Mouse (Mus musculus): ENCODE data around the gene Adgrd1.

DNA sequence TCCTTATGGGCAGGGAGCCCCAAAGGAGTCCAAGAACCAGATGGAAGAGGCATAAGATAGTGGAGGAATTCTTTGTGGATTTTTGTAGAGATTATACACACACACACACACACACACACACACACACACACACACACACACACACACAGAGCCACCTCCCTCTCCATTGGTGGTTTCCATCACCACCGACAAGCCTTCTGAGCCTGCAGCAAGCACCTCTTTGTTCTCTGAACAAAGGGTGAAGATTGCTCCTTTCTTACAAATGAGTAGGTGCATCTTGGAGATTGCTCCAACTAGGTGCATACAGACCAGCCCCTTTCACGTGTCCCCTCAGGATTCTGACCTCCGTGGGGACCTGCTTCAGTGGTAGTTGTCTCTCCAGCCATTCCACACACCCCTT is 79.4 kb downstream of the Adgrd1 start:
- TF ChIP-seq CTCF (IDR thresholded peaks at IDR 0.05; ENCODE audit: low read depth), result no peak
- TF ChIP-seq EP300 (IDR thresholded peaks at IDR 0.05; ENCODE audit: low read depth), result no peak
